Mouse (Mus musculus): ENCODE data around the gene Acin1.

GRCm38 (mm10) chr14:54699586-54699985 lies 12.9 kb upstream of the Acin1 start:
- TF ChIP-seq GATA1 (IDR thresholded peaks at IDR 0.05; ENCODE audit: low read length) (no peak), TAL1 (IDR thresholded peaks at IDR 0.05; ENCODE audit: low read length) (no peak)
